Mouse (Mus musculus) liver, postnatal 0 days (tissue): ENCODE results near the gene Kin. TPM values are rescaled to one million over a fixed set of nuclear protein-coding genes. Genes with fewer than 3 reads are reported as not detected.

ENCODE experiments used
- ATAC-seq: fragments of 200-750 bp; cut with Nextera tagmentation; 2 replicates; pipeline ENCODE4 v1.8.0; 2017; ENCODE audit warnings: mild to moderate bottlenecking, moderate library complexity
- DNase-seq: peaks from one replicate; pipeline ENCODE4 v3.0.0-alpha.2; 2016
- H3K27ac ChIP-seq: fragments of 300-500 bp; sonication (generic); 2 replicates; pipeline ENCODE4 v1.5.1; 2014; ENCODE audit warnings: antibody characterized with exemption, moderate library complexity, mild to moderate bottlenecking, low read depth
- H3K27me3 ChIP-seq: fragments of 300-500 bp; sonication (generic); 2 replicates; pipeline ENCODE4 v1.6.1; 2014; ENCODE audit warnings: low read length, control low read depth, mixed read lengths; ENCODE audit not compliant: insufficient read depth
- H3K36me3 ChIP-seq: fragments of 300-500 bp; sonication (generic); replicated peaks from 2 replicates; pipeline ENCODE4 v1.6.1; 2014; ENCODE audit warnings: mild to moderate bottlenecking, control low read depth, low read length, moderate library complexity, mixed read lengths; ENCODE audit not compliant: insufficient read depth
- H3K4me1 ChIP-seq: fragments of 300-500 bp; sonication (generic); 2 replicates; pipeline ENCODE4 v1.6.1; 2014; ENCODE audit warnings: antibody characterized with exemption, mild to moderate bottlenecking, control low read depth; ENCODE audit not compliant: insufficient read depth
- H3K4me2 ChIP-seq: fragments of 300-500 bp; sonication (generic); 2 replicates; pipeline ENCODE4 v1.6.1; 2014; ENCODE audit warnings: low read depth, mild to moderate bottlenecking, low read length, moderate library complexity, mixed read lengths
- H3K4me3 ChIP-seq: fragments of 300-500 bp; sonication (generic); 2 replicates; pipeline ENCODE4 v1.5.1; 2014; ENCODE audit warnings: low read depth, low read length
- H3K9ac ChIP-seq: fragments of 300-500 bp; sonication (generic); replicated peaks from 2 replicates; pipeline ENCODE4 v1.6.1; 2014; ENCODE audit warnings: mild to moderate bottlenecking, moderate library complexity
- H3K9me3 ChIP-seq: fragments of 300-500 bp; sonication (generic); 2 replicates; pipeline ENCODE4 v1.6.1; 2016; ENCODE audit warnings: mild to moderate bottlenecking, control low read depth, low read length, mixed read lengths
- CTCF ChIP-seq: sonication (generic); IDR thresholded peaks from 2 replicates; pipeline ENCODE4 v1.5.1; 2016; ENCODE audit warnings: antibody characterized with exemption, low read depth
- EP300 ChIP-seq: IDR thresholded peaks from 2 replicates; pipeline ENCODE4 v1.6.1; 2016; ENCODE audit warnings: antibody characterized with exemption, low read depth, mild to moderate bottlenecking
- WGBS: fragments of 180-500 bp; shearing (Covaris S2); extraction: QIAGEN DNeasy Blood & Tissue Kit; methylation state at CpG from one replicate; pipeline ENCODE4 v1.1.7; 2014; ENCODE audit not compliant: insufficient replicate concordance; 5-methylcytosine and 5-hydroxymethylcytosine counted together
- polyA plus RNA-seq: library from polyadenylated mRNA; unstranded; fragments of >200 nt; fragmentation: Nextera tagmentation; extraction: Ambion mirVana; gene quantifications from 2 replicates; pipeline ENCODE4 v1.2.1, GENCODE M21; 2015

The Kin gene
- polyA plus RNA-seq, 1 experiment from 2014 or later: 16.2 TPM

DNA sequence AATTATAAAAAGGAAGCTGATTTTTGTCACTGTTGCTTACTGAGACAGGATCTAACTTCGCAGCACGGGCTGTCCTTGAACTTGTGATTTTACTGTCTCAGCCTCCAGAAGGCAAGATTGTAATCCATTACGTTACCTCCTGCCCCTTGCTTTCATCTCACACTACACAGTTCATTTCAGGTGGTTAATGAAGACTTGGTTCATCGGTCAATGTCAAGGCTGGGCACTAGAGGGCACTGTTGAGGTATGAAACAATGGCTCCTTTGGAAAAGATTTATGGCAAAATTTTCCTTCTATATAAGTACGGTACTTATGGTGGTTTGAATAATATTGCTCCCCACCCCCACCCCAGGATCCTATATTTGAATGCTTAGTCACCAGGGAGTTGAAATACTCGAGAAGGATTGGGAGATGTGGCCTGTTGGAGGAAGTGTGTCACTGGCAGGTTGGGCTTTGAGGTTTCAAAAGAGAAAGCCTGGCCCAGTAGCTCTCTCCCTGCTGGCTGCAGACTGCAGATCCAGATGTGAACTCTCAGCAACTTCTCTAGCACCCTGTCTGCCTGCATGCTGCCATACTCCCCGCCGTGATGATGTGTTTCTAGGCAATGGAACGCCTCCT is 18.3 kb downstream of the Kin start:
- TF ChIP-seq CTCF: peak; percentile 77
- no peak for TF ChIP-seq EP300
- WGBS: 33% methylated on average over 9 of the region's 9 CpGs
- Histone ChIP-seq H3K9me3 (no peaks in the 10 kb centered on the region), H3K27me3 (no peaks in the 10 kb centered on the region), H3K4me2 (no peak overlapping the region), H3K4me1 (peaks cover 12% of the 10 kb centered on the region), H3K27ac (no peak overlapping the region), H3K4me3 (no peak overlapping the region), H3K9ac (no peak overlapping the region), H3K36me3 (peaks cover 19% of the 10 kb centered on the region)
- DNase-seq (peak; percentile 65), ATAC-seq (no peak)

DNA sequence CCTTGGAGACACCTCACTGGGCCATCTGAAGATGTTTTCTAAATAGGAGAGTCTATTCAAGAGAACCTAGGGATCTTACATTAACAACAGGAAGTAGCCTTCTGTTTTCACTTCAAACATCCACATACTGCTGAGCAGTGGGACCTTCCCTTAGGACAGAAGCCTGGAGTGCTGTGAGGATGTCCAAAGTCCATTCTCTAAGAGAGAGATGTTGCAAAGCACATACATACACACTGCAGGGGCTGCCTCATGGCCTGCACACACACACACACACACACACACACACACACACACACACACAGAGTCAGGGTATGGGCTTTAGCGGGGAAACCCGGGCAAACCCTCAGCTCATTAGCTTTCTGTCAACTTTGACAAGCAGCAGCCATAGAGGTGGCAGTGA is 20.1 kb downstream of the Kin start:
- Histone ChIP-seq H3K9ac (no peak overlapping the region), H3K4me1 (peaks cover 10% of the 10 kb centered on the region), H3K9me3 (no peaks in the 10 kb centered on the region), H3K27ac (peak overlapping the region; percentile 22; the same call in 1 of the 2 replicates), H3K27me3 (no peaks in the 10 kb centered on the region), H3K36me3 (peaks cover 24% of the 10 kb centered on the region), H3K4me2 (no peak overlapping the region), H3K4me3 (no peak overlapping the region)
- TF ChIP-seq EP300 (no peak), CTCF (no peak)
- DNase-seq (no peak), ATAC-seq (peak; percentile 31)
- WGBS: 67% methylated on average over 2 of the region's 2 CpGs

DNA sequence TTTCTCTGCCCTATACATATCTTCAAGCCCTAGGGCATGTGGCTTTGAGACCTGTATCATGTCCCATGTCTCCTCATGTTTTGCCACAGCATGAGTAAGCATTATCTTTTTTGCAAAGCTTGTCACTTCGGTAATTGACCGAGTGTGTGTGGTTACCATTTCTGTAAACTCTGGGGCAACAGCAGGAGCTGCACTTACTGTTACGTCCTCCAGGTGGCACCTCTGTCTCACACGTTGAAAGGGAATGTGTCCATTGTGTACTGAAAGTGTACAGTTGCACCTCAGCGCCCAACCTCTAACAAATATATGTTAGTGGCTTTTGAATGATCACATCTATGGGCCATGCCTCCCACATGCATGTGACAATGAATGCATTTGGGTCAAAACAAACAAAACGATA is 20.8 kb downstream of the Kin start:
- Histone ChIP-seq H3K9me3 (no peaks in the 10 kb centered on the region), H3K27ac (peak overlapping the region; percentile 26; the same call in 1 of the 2 replicates), H3K4me1 (peaks cover 10% of the 10 kb centered on the region), H3K27me3 (no peaks in the 10 kb centered on the region), H3K36me3 (peaks cover 24% of the 10 kb centered on the region), H3K9ac (no peak overlapping the region), H3K4me3 (no peak overlapping the region), H3K4me2 (no peak overlapping the region)
- DNase-seq (no peak), ATAC-seq (no peak; the same call in 1 of the 2 replicates)
- WGBS: 18% methylated on average over 6 of the region's 6 CpGs
- TF ChIP-seq EP300 (no peak), CTCF (peak; percentile 83)

DNA sequence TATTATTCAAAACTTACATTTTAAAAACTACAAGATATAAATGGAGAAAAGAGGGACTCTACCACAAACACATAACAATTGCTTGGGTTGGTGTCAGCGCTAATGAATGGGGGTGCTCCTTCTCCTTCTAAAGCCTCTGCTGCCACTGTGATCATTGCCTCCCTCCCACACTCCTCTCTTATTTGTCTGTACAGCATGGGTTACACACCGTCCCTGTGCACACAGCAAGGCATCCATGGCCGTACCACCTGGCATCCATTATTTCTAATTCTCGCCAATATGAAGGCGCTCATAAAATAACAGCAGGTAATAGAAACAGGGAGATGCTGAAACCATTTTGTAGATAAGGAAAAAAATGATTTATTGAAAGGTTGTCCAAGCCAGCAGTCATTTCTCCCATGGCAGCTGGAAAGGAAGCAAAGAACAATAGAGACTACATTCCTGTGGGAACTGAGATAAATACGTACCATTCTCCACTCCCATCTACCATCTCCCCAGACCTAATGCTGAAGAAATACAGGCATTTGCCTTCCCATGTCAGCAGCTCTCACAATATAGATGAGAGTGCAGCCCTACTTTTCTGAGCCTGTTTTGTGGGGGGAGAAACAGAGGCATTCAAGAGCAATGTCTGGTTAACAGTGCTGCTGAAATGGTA is 28.3 kb downstream of the Kin start:
- no peak overlapping the region for H3K9ac ChIP-seq
- no peak overlapping the region for H3K27ac ChIP-seq
- peaks cover 16% of the 10 kb centered on the region; the same call in 1 of the 2 replicates for H3K36me3 ChIP-seq
- TF ChIP-seq EP300: no peak
- no peak for TF ChIP-seq CTCF
- DNase-seq: no peak
- H3K4me2 ChIP-seq: no peak overlapping the region
- H3K27me3 ChIP-seq: no peaks in the 10 kb centered on the region
- no peak overlapping the region for H3K4me3 ChIP-seq
- 0 out of 2 replicates have a peak, but pooled peaks cover 2% of the 10 kb centered on the region for H3K4me1 ChIP-seq
- H3K9me3 ChIP-seq: no peaks in the 10 kb centered on the region
- WGBS: 70% methylated on average over 6 of the region's 6 CpGs
- no peak for ATAC-seq

DNA sequence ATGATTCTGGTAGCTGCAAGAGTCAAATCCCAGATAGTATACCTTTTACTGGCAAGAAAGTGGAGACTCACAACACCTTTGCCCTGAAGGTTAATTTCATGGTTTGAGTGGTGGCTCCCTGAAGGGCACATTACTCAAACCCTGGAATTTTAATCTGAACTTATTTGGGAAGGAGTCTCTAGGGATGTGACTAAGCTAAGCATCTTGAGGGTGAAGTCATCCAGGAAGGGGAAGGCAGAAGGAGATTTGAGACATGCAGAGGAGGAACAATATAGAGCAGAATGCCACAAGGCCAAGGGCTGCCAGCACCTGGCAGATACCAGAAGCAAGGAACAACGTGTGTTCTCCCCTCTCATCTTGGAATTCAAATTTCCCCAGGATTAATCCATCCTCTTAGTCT is 38.4 kb downstream of the Kin start:
- H3K4me2 ChIP-seq: no peak overlapping the region
- no peak overlapping the region for H3K4me3 ChIP-seq
- H3K9ac ChIP-seq: no peak overlapping the region
- H3K36me3 ChIP-seq: peaks cover 21% of the 10 kb centered on the region
- TF ChIP-seq CTCF (no peak), EP300 (no peak)
- ATAC-seq (no peak), DNase-seq (no peak)
- WGBS: 43% methylated on average over 1 of the region's 1 CpGs
- H3K9me3 ChIP-seq: no peaks in the 10 kb centered on the region
- no peaks in the 10 kb centered on the region for H3K4me1 ChIP-seq
- no peak overlapping the region for H3K27ac ChIP-seq
- no peaks in the 10 kb centered on the region for H3K27me3 ChIP-seq

DNA sequence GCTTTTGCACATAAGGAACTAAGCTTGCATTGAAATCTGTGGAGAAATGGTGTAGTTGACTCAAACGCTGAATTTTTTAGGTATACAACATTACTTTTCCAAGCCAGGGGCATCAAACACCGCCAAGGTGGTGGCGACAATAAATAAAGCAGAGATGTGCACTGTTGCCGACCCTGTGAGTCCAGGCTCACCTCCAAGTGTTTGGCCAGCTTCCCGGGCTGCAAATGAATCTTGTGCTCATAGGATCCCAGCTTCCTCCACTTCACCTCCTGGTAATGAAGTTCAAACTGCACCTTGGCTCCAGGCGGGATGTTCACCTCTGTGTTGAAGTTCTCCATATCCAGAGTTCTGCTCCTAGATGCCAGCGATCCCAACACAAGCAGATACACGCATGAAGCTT is 38.9 kb downstream of the Kin start:
- Histone ChIP-seq H3K9ac (no peak overlapping the region), H3K9me3 (no peaks in the 10 kb centered on the region), H3K27me3 (no peaks in the 10 kb centered on the region), H3K4me2 (no peak overlapping the region), H3K27ac (no peak overlapping the region), H3K4me3 (no peak overlapping the region), H3K36me3 (peaks cover 21% of the 10 kb centered on the region), H3K4me1 (no peaks in the 10 kb centered on the region)
- DNase-seq (no peak), ATAC-seq (no peak)
- TF ChIP-seq CTCF (no peak), EP300 (no peak)
- 75% methylated on average over 8 of the region's 8 CpGs for WGBS
